Mouse (Mus musculus) CH12.LX (cell line): ENCODE results near the gene Senp1.

Experiments
- CTCF ChIP-seq, 2 experiments: IDR thresholded peaks in 1 of 2; conservative IDR thresholded peaks in 1 of 2; 2 replicates each; pipeline ENCODE4 v1.5.1; 2011 to 2012; ENCODE audit warnings: low read depth in 2 of 2, low read length in 2 of 2, improper control_type of control experiment in 1 of 2, inconsistent platforms in 1 of 2, mild to moderate bottlenecking in 1 of 2, moderate library complexity in 1 of 2
- EP300 ChIP-seq: IDR thresholded peaks from 2 replicates; pipeline ENCODE4 v1.6.1; 2011; ENCODE audit warnings: low read length, improper control_type of control experiment
- NRF1 ChIP-seq: IDR thresholded peaks from 2 replicates; pipeline ENCODE4 v1.6.1; 2014; ENCODE audit warnings: low read depth, mild to moderate bottlenecking, inconsistent platforms, low read length, improper control_type of control experiment, moderate library complexity
- POLR2A ChIP-seq: IDR thresholded peaks from 2 replicates; pipeline ENCODE4 v1.6.1; 2011; ENCODE audit warnings: low read depth, mild to moderate bottlenecking, improper control_type of control experiment, low read length
- SMC3 ChIP-seq: IDR thresholded peaks from 2 replicates; pipeline ENCODE4 v1.6.1; 2011; ENCODE audit warnings: low read depth, low read length, improper control_type of control experiment
- UBTF ChIP-seq: IDR thresholded peaks from 2 replicates; pipeline ENCODE4 v1.6.1; 2012; ENCODE audit warnings: low read depth, mild to moderate bottlenecking, inconsistent platforms, low read length, improper control_type of control experiment, moderate library complexity
- ZNF384 ChIP-seq: IDR thresholded peaks from 2 replicates; pipeline ENCODE4 v1.6.1; 2012; ENCODE audit warnings: low read depth, low read length, improper control_type of control experiment, inconsistent platforms

- TF ChIP-seq POLR2A, result no peak
- no peak for TF ChIP-seq CTCF (conservative IDR thresholded peaks at IDR 0.05 in 1 of 2, IDR thresholded peaks at IDR 0.05 in 1 of 2; ENCODE audit: low read depth in 2 of 2, low read length in 2 of 2)
- TF ChIP-seq ZNF384, result no peak
- TF ChIP-seq EP300, result no peak
- TF ChIP-seq UBTF, result no peak
- TF ChIP-seq NRF1, result no peak
- no peak for TF ChIP-seq SMC3
Measured at GRCm38 (mm10) chr15:98106506-98106905, 13.0 kb upstream of the Senp1 start.
